Mouse (Mus musculus) stomach, postnatal 0 days (tissue): ENCODE measurements around the gene Spag17. TPM values are rescaled to one million over a fixed set of nuclear protein-coding genes. Genes with fewer than 3 reads are reported as not detected.
A peak's percentile ranks its signal among the peaks of the same experiment; 100 is the strongest.
"Not testable (repeated sequence)": the region's sequence is repeated elsewhere in the genome, so short reads cannot be mapped to it uniquely, and the experiment has no call there.

Experiments used
- ATAC-seq: fragments of 200-750 bp; cut with Nextera tagmentation; 2 replicates; pipeline ENCODE4 v1.8.0; 2017; ENCODE audit not compliant: low FRiP score, low TSS enrichment
- DNase-seq: peaks from one replicate; pipeline ENCODE4 v3.0.0-alpha.2; 2016; ENCODE audit warnings: low spot score
- H3K27ac ChIP-seq: fragments of 300-500 bp; sonication (generic); replicated peaks from 2 replicates; pipeline ENCODE4 v1.5.1; 2014; ENCODE audit warnings: mild to moderate bottlenecking, control low read depth
- H3K27me3 ChIP-seq: fragments of 300-500 bp; sonication (generic); 2 replicates; pipeline ENCODE4 v1.6.1; 2014; ENCODE audit warnings: low read length; ENCODE audit not compliant: control insufficient read depth, insufficient read depth
- H3K36me3 ChIP-seq: fragments of 300-500 bp; sonication (generic); 2 replicates; pipeline ENCODE4 v1.6.1; 2014; ENCODE audit warnings: low read length, mixed read lengths; ENCODE audit not compliant: control insufficient read depth, insufficient read depth
- H3K4me1 ChIP-seq: fragments of 300-500 bp; sonication (generic); replicated peaks from 2 replicates; pipeline ENCODE4 v1.6.1; 2014; ENCODE audit warnings: antibody characterized with exemption; ENCODE audit not compliant: control insufficient read depth, insufficient read depth
- H3K4me2 ChIP-seq: fragments of 300-500 bp; sonication (generic); replicated peaks from 2 replicates; pipeline ENCODE4 v1.6.1; 2014; ENCODE audit warnings: low read depth, mild to moderate bottlenecking, control low read depth, moderate library complexity
- H3K4me3 ChIP-seq: fragments of 300-500 bp; sonication (generic); 2 replicates; pipeline ENCODE4 v1.5.1; 2014; ENCODE audit warnings: low read depth, low read length, control low read depth
- H3K9ac ChIP-seq: fragments of 300-500 bp; sonication (generic); 2 replicates; pipeline ENCODE4 v1.6.1; 2014; ENCODE audit warnings: mild to moderate bottlenecking, low read length, control low read depth, mixed read lengths
- H3K9me3 ChIP-seq: fragments of 300-500 bp; sonication (generic); 2 replicates; pipeline ENCODE4 v1.6.1; 2016; ENCODE audit warnings: low read length; ENCODE audit not compliant: control insufficient read depth
- CTCF ChIP-seq: IDR thresholded peaks from 2 replicates; pipeline ENCODE4 v1.5.1; 2016; ENCODE audit warnings: antibody characterized with exemption, low read depth, mild to moderate bottlenecking, moderate library complexity
- EP300 ChIP-seq: optimal IDR thresholded peaks from 2 replicates; pipeline ENCODE3; 2016; ENCODE audit warnings: antibody characterized with exemption
- WGBS: fragments of 180-500 bp; shearing (Covaris S2); extraction: QIAGEN DNeasy Blood & Tissue Kit; methylation state at CpG from one replicate; pipeline ENCODE4 v1.1.7; 2014; 5-methylcytosine and 5-hydroxymethylcytosine counted together
- polyA plus RNA-seq: library from polyadenylated mRNA; unstranded; fragments of >200 nt; fragmentation: Nextera tagmentation; extraction: Ambion mirVana; gene quantifications from 2 replicates; pipeline ENCODE4 v1.2.1, GENCODE M21; 2015

Spag17 gene
- polyA plus RNA-seq, 1 experiment from 2014 or later, result not detected

GRCm38 (mm10) chr3:99858922-99859321 is 26.3 kb upstream of the Spag17 start:
- 81% methylated on average over 3 of the region's 3 CpGs for WGBS
- H3K36me3 ChIP-seq, result no peaks in the 10 kb centered on the region
- H3K4me2 ChIP-seq, result no peak overlapping the region
- TF ChIP-seq EP300 (no peak), CTCF (peak; percentile 51)
- ATAC-seq (no peak), DNase-seq (no peak)
- no peak overlapping the region for H3K9ac ChIP-seq
- H3K4me3 ChIP-seq, result no peak overlapping the region
- no peaks in the 10 kb centered on the region for H3K4me1 ChIP-seq
- H3K9me3 ChIP-seq, result no peaks in the 10 kb centered on the region
- H3K27me3 ChIP-seq, result no peaks in the 10 kb centered on the region
- no peak overlapping the region for H3K27ac ChIP-seq

GRCm38 (mm10) chr3:99864706-99865105 is 20.5 kb upstream of the Spag17 start:
- H3K27ac ChIP-seq, result no peak overlapping the region
- no peak overlapping the region for H3K4me3 ChIP-seq
- no peaks in the 10 kb centered on the region for H3K9me3 ChIP-seq
- H3K9ac ChIP-seq, result no peak overlapping the region
- no peaks in the 10 kb centered on the region for H3K36me3 ChIP-seq
- ATAC-seq, result no peak
- TF ChIP-seq EP300 (no peak), CTCF (peak; percentile 28; the same call in 1 of the 2 replicates)
- H3K27me3 ChIP-seq, result no peaks in the 10 kb centered on the region
- 56% methylated on average over 1 of the region's 1 CpGs for WGBS
- no peaks in the 10 kb centered on the region for H3K4me1 ChIP-seq
- H3K4me2 ChIP-seq, result no peak overlapping the region
- no peak for DNase-seq

GRCm38 (mm10) chr3:99875137-99875536 is 10.1 kb upstream of the Spag17 start:
- ATAC-seq (no peak), DNase-seq (no peak)
- Histone ChIP-seq H3K4me1 (no peaks in the 10 kb centered on the region), H3K36me3 (no peaks in the 10 kb centered on the region), H3K4me3 (no peak overlapping the region), H3K4me2 (no peak overlapping the region), H3K9me3 (no peaks in the 10 kb centered on the region), H3K27ac (no peak overlapping the region), H3K9ac (no peak overlapping the region), H3K27me3 (no peaks in the 10 kb centered on the region)
- TF ChIP-seq EP300 (no peak), CTCF (no peak)

- Histone ChIP-seq H3K27ac (no peak overlapping the region), H3K36me3 (no peaks in the 10 kb centered on the region), H3K4me2 (no peak overlapping the region), H3K9ac (no peak overlapping the region), H3K4me1 (no peaks in the 10 kb centered on the region), H3K27me3 (no peaks in the 10 kb centered on the region), H3K9me3 (no peaks in the 10 kb centered on the region), H3K4me3 (no peak overlapping the region)
- DNase-seq, result no peak
- WGBS, result 78% methylated on average over 3 of the region's 3 CpGs
- no peak for TF ChIP-seq CTCF
- no peak for ATAC-seq
Measured at GRCm38 (mm10) chr3:99881498-99881897, 3.7 kb upstream of the Spag17 start.

- Histone ChIP-seq H3K4me1 (no peaks in the 10 kb centered on the region), H3K4me2 (no peak overlapping the region), H3K9ac (no peak overlapping the region), H3K36me3 (no peaks in the 10 kb centered on the region), H3K4me3 (no peak overlapping the region), H3K27ac (no peak overlapping the region), H3K27me3 (no peaks in the 10 kb centered on the region), H3K9me3 (no peaks in the 10 kb centered on the region)
- 87% methylated on average over 6 of the region's 6 CpGs for WGBS
- DNase-seq, result no peak
- no peak for TF ChIP-seq EP300
- no peak for TF ChIP-seq CTCF
- no peak for ATAC-seq
Measured at GRCm38 (mm10) chr3:99883988-99884564, 1.1 kb upstream of the Spag17 start.

GRCm38 (mm10) chr3:99894741-99895140 is 9.5 kb downstream of the Spag17 start:
- not testable (repeated sequence) for ATAC-seq, H3K27me3 ChIP-seq, DNase-seq, H3K36me3 ChIP-seq, H3K9ac ChIP-seq, H3K4me3 ChIP-seq, H3K4me1 ChIP-seq, H3K27ac ChIP-seq, H3K9me3 ChIP-seq, H3K4me2 ChIP-seq
- WGBS, result 95% methylated on average over 4 of the region's 4 CpGs
